Mouse (Mus musculus) urinary bladder, postnatal 36 days (tissue): ENCODE measurements around the gene Plcb4.
"Not testable (repeated sequence)": the region's sequence is repeated elsewhere in the genome, so short reads cannot be mapped to it uniquely, and the experiment has no call there.

ENCODE experiments used
- DNase-seq, 2 experiments: peaks; one replicate each; pipeline ENCODE4 v3.0.0; 2022; ENCODE audit warnings: low spot score in 2 of 2, mixed read lengths in 1 of 2

Gene Plcb4

GRCm38 (mm10) chr2:135673649-135674048 lies 14.8 kb downstream of the Plcb4 start:
- no peak for DNase-seq

- DNase-seq: no peak
Measured at GRCm38 (mm10) chr2:135675284-135675683, 16.5 kb downstream of the Plcb4 start.

- DNase-seq: no peak
Measured at GRCm38 (mm10) chr2:135676978-135677501, 18.2 kb downstream of the Plcb4 start.

GRCm38 (mm10) chr2:135677601-135678000 lies 18.8 kb downstream of the Plcb4 start:
- DNase-seq: no peak

GRCm38 (mm10) chr2:135680001-135680400 lies 21.2 kb downstream of the Plcb4 start:
- no peak for DNase-seq

GRCm38 (mm10) chr2:135680406-135681134 lies 21.8 kb downstream of the Plcb4 start:
- DNase-seq: no peak

- DNase-seq: no peak
Measured at GRCm38 (mm10) chr2:135683684-135684440, 25.1 kb downstream of the Plcb4 start.

GRCm38 (mm10) chr2:135686692-135687091 lies 27.9 kb downstream of the Plcb4 start:
- no peak for DNase-seq

GRCm38 (mm10) chr2:135687585-135687984 lies 28.8 kb downstream of the Plcb4 start:
- no peak for DNase-seq

- DNase-seq: peak in 1 of 2 experiments; percentile 33
Measured at GRCm38 (mm10) chr2:135692568-135693488, 34.0 kb downstream of the Plcb4 start.

- no peak for DNase-seq
Measured at GRCm38 (mm10) chr2:135700686-135701413, 42.0 kb downstream of the Plcb4 start.

GRCm38 (mm10) chr2:135704673-135705072 lies 45.9 kb downstream of the Plcb4 start:
- no peak for DNase-seq

GRCm38 (mm10) chr2:135707305-135707704 lies 48.5 kb downstream of the Plcb4 start:
- no peak for DNase-seq

GRCm38 (mm10) chr2:135708386-135708785 lies 49.6 kb downstream of the Plcb4 start:
- DNase-seq: no peak

GRCm38 (mm10) chr2:135708796-135709195 lies 50.0 kb downstream of the Plcb4 start:
- DNase-seq: no peak

GRCm38 (mm10) chr2:135709736-135710135 lies 50.9 kb downstream of the Plcb4 start:
- DNase-seq: not testable (repeated sequence)

GRCm38 (mm10) chr2:135711049-135711924 lies 52.5 kb downstream of the Plcb4 start:
- no peak for DNase-seq

GRCm38 (mm10) chr2:135711925-135712288 lies 53.1 kb downstream of the Plcb4 start:
- DNase-seq: peak; percentile 61 to 87

- no peak for DNase-seq
Measured at GRCm38 (mm10) chr2:135712331-135712730, 53.5 kb downstream of the Plcb4 start.

- no peak for DNase-seq
Measured at GRCm38 (mm10) chr2:135712921-135713320, 54.1 kb downstream of the Plcb4 start.
